Mouse (Mus musculus) neural tube, embryonic 10.5 days (tissue): ENCODE measurements around the gene Kdm1a.

Experiments used
- DNase-seq: peaks from one replicate; pipeline ENCODE4 v3.0.0-alpha.2; 2017; ENCODE audit warnings: low spot score; ENCODE audit errors: extremely low spot score

Kdm1a gene

DNA sequence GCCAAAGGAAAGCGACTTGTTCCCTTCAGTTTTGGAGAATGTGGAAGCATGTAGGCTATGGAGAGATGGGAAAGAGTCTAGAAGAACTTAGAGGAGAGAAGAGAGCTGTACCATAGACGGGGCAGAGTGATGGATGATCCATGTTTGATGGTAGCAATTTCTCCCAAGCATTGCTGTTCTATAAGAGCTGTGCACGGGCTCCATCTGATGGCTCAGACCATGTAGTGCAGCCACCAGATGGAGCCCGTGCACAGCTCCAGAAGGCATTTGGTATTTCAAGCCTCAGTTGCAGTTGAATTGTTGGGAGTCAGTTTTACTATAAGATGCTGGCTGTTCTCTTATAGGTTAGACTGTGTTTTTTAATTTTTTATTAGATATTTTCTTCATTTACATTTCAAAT lies 76.1 kb downstream of the Kdm1a start:
- DNase-seq: peak; percentile 31

GRCm38 (mm10) chr4:136524309-136524708 lies 78.2 kb downstream of the Kdm1a start:
- DNase-seq: no peak

- no peak for DNase-seq
Observed at GRCm38 (mm10) chr4:136521898-136522297, 80.6 kb downstream of the Kdm1a start.

DNA sequence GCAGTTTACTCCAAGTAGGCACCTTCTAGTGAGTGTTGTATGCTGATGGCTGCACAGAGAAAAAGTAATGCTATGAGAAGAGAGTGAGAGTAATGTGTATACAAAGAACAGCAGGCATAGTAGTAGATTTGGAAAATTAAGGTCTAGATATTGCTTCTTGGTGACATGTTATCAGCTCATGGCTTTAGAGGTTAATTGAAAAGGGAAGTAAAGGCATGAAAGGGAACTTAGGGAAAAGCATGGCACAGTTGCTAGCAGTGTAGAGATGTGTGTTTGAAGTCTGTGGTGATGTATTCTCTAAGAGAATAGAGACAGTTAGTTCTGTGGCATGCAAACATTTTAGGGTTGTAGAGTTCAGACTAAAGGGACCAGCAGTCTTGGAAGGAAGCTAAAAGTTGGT lies 82.7 kb downstream of the Kdm1a start:
- DNase-seq: no peak

GRCm38 (mm10) chr4:136518576-136518975 lies 83.9 kb downstream of the Kdm1a start:
- no peak for DNase-seq

GRCm38 (mm10) chr4:136518141-136518540 lies 84.4 kb downstream of the Kdm1a start:
- DNase-seq: no peak

DNA sequence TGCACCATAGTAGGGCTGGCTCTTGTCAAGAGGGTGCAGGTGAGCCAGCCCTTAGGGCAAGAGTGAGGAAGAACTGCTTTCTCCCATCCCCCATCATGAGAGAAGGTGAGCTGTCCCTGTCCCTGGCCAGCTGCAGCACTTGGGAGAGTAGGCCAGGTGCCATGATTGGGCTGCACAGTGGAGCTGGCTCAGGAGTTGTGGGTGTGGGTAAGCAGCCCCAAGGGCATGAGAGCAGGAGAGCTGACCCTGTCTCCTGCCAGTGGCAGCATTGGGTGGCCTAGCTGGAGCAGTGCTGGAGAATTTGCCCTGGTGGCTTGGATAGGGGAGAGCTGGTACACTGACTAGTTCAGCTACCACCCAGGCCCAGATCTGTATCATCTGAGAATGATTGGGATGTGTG lies 89.6 kb downstream of the Kdm1a start:
- no peak for DNase-seq

- no peak for DNase-seq
Observed at GRCm38 (mm10) chr4:136511708-136512107, 90.8 kb downstream of the Kdm1a start.

GRCm38 (mm10) chr4:136509857-136510256 lies 92.7 kb downstream of the Kdm1a start:
- no peak for DNase-seq

DNA sequence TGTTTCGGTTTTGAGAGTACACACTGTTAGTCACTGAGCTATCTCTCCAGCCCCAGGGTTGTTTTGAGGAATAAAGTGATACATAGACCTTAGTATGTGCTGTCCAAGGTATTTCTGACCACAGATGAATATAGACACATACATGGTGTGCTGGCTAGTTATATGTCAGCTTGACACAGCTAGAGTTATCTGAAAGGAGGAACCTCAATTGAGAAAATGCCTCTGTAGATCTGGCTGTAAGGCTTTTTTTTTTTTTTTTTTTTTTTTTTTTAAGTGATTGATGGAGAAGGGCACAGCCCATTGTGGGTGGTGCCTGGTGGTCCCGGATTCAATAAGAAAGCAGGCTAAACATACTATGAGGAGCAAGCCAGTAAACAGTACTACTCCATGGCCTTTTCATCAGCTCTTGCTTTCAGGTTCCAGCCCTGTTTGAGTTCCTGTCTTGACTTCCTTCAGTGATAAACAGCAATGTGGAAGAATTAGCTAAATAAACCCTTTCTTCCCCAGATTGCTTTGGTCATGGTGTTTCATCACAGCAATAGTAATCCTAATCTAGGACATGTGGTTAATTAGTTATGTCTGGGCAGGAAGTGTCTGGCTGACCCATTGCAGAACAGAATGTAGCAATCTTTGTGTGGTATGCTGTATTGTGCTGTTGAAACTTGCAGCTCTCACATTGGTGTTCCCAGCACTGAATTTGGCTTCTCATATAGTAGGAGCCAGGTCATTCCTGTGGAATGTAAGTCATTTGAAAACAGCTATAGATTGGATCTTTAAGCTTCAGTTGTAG lies 96.9 kb downstream of the Kdm1a start:
- DNase-seq: no peak
